Mouse (Mus musculus): ENCODE measurements around the gene Elmo3.

The Elmo3 gene

GRCm38 (mm10) chr8:105298351-105299252 is 6.8 kb upstream of the Elmo3 start:
- DNase-seq (ENCODE audit: low read depth): peak; percentile 30

GRCm38 (mm10) chr8:105299962-105300361 is 5.4 kb upstream of the Elmo3 start:
- DNase-seq (ENCODE audit: low read depth): no peak

- no peak for DNase-seq (ENCODE audit: low read depth)
Observed at GRCm38 (mm10) chr8:105303396-105303795, 2.0 kb upstream of the Elmo3 start.

GRCm38 (mm10) chr8:105303874-105304273 is 1.5 kb upstream of the Elmo3 start:
- DNase-seq (ENCODE audit: low read depth): no peak

- DNase-seq (ENCODE audit: low read depth): peak; percentile 47
Observed at GRCm38 (mm10) chr8:105304325-105305210, 833 bp upstream of the Elmo3 start.

GRCm38 (mm10) chr8:105306146-105306691 is 818 bp downstream of the Elmo3 start:
- DNase-seq (ENCODE audit: low read depth): no peak

- no peak for DNase-seq (ENCODE audit: low read depth)
Observed at GRCm38 (mm10) chr8:105307670-105308069, 2.3 kb downstream of the Elmo3 start.

GRCm38 (mm10) chr8:105308428-105308827 is 3.0 kb downstream of the Elmo3 start:
- no peak for DNase-seq (ENCODE audit: low read depth)

GRCm38 (mm10) chr8:105309142-105309847 is 3.9 kb downstream of the Elmo3 start:
- no peak for DNase-seq (ENCODE audit: low read depth)

- no peak for DNase-seq (ENCODE audit: low read depth)
Observed at GRCm38 (mm10) chr8:105310118-105310517, 4.7 kb downstream of the Elmo3 start.

GRCm38 (mm10) chr8:105311718-105312117 is 6.3 kb downstream of the Elmo3 start:
- DNase-seq (ENCODE audit: low read depth): no peak

- no peak for DNase-seq (ENCODE audit: low read depth)
Observed at GRCm38 (mm10) chr8:105312891-105313481, 7.6 kb downstream of the Elmo3 start.

- no peak for DNase-seq (ENCODE audit: low read depth)
Observed at GRCm38 (mm10) chr8:105313622-105314402, 8.4 kb downstream of the Elmo3 start.

- DNase-seq (ENCODE audit: low read depth): no peak
Observed at GRCm38 (mm10) chr8:105315073-105315769, 9.8 kb downstream of the Elmo3 start.

- DNase-seq (ENCODE audit: low read depth): no peak
Observed at GRCm38 (mm10) chr8:105317941-105318340, 12.5 kb downstream of the Elmo3 start.

- DNase-seq (ENCODE audit: low read depth): no peak
Observed at GRCm38 (mm10) chr8:105318662-105319190, 13.3 kb downstream of the Elmo3 start.

- peak; percentile 37 for DNase-seq (ENCODE audit: low read depth)
Observed at GRCm38 (mm10) chr8:105323183-105323582, 17.8 kb downstream of the Elmo3 start.

GRCm38 (mm10) chr8:105325641-105326093 is 20.3 kb downstream of the Elmo3 start:
- no peak for DNase-seq (ENCODE audit: low read depth)

- DNase-seq (ENCODE audit: low read depth): peak; percentile 97
Observed at GRCm38 (mm10) chr8:105326141-105326672, 20.8 kb downstream of the Elmo3 start, which contains the start of the genes Lrrc29 and Tmem208. Gene Lrrc29 (minus strand): TSS chr8:105326278. Gene Tmem208 (plus strand): TSS chr8:105326354.

Data from 416B (cell line).